Mouse (Mus musculus) lung, postnatal 0 days (tissue): Measurements from ENCODE around the gene Rnd3.

ENCODE experiments used
- CTCF ChIP-seq: IDR thresholded peaks from 2 replicates; pipeline ENCODE4 v1.5.1; 2016; ENCODE audit warnings: antibody characterized with exemption, mild to moderate bottlenecking
- EP300 ChIP-seq: IDR thresholded peaks from 2 replicates; pipeline ENCODE4 v1.6.1; 2016; ENCODE audit warnings: antibody characterized with exemption, mild to moderate bottlenecking, control low read depth

DNA sequence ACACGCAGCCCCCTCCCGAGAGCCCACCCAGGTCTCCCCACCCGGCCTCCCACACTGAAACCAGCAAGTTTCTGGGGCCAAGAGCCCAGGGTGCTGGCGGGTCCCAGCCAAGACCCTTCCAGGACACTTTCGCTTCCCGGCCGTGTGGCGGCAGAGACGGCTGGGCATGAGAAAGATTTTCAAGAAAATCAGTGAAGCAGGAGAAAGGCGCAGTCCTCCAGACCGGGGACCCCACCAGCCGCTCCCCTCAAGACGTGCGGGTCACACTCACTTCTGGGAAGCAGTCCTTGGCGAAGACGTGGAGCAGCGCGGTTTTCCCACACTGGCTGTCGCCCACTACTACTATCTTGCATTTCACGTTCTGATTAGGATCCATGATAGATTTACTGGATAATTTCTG, 457 bp downstream of the Rnd3 start:
- TF ChIP-seq CTCF (no peak; the same call in none of the 2 replicates), EP300 (no peak)
